In genomic region chr2:18676457-18676935, GRCm38 (mm10) we compare ENCODE assay signal across 7 mouse cellular contexts. TPM values are rescaled to one million over a fixed set of nuclear protein-coding genes. Genes with fewer than 3 reads are reported as not detected.
A peak's percentile ranks its signal among the peaks of the same experiment; 100 is the strongest.
DNase-seq lines count a peak whose midpoint lies in the region; ATAC-seq and TF ChIP-seq lines count a peak whose summit lies in the region.

No protein-coding gene starts in this region.

- peak overlapping the region; percentile 91 for H3K4me3 ChIP-seq in intestine, embryonic 16.5 days (ENCODE audit: low read length)
- peak overlapping the region; percentile 78 for H3K4me3 ChIP-seq in limb, embryonic 14.5 days (replicated peaks; ENCODE audit: low read length)
- peak overlapping the region; percentile 68 for H3K4me3 ChIP-seq in midbrain, embryonic 15.5 days

- 0% methylated on average over 23 of the region's 64 CpGs for WGBS in intestine, embryonic 16.5 days
- 0% methylated on average over 2 of the region's 64 CpGs for WGBS in limb, embryonic 14.5 days
- WGBS in midbrain, embryonic 15.5 days: 0% methylated on average over 20 of the region's 64 CpGs

- H3K36me3 ChIP-seq in intestine, embryonic 16.5 days (ENCODE audit: control insufficient read depth, insufficient read depth, low read length): no peaks in the 10 kb centered on the region
- no peaks in the 10 kb centered on the region for H3K36me3 ChIP-seq in limb, embryonic 14.5 days (ENCODE audit: control insufficient read depth, insufficient read depth, low read length)
- H3K36me3 ChIP-seq in midbrain, embryonic 15.5 days (replicated peaks): no peaks in the 10 kb centered on the region

- peak; percentile 87 for DNase-seq in adipocyte (ENCODE audit: low spot score)
- peak; percentile 83 to 91 for DNase-seq in cerebellum, postnatal 25 days
- DNase-seq in gastrocnemius, postnatal 10 days: peak; percentile 79
- peak; percentile 89 for DNase-seq in limb, embryonic 14.5 days (ENCODE audit: low spot score)
- peak; percentile 57 to 61 for DNase-seq in spleen, postnatal 36 days (ENCODE audit: low spot score in 2 of 2)

- ATAC-seq in intestine, embryonic 16.5 days: peak; percentile 84
- peak; percentile 92 for ATAC-seq in limb, embryonic 14.5 days (ENCODE audit: low FRiP score, low read depth)
- ATAC-seq in midbrain, embryonic 15.5 days (replicated peaks): peak; percentile 81

- no peak for TF ChIP-seq POLR2A in limb, embryonic 14.5 days (IDR thresholded peaks at IDR 0.05; ENCODE audit: borderline replicate concordance, extremely low read depth, insufficient read depth, insufficient read length)

- H3K4me2 ChIP-seq in intestine, embryonic 16.5 days (ENCODE audit: low read depth, low read length): peak overlapping the region; percentile 85
- peak overlapping the region; percentile 85 for H3K4me2 ChIP-seq in limb, embryonic 14.5 days (replicated peaks; ENCODE audit: low read depth, low read length, severe bottlenecking)
- peak overlapping the region; percentile 76 for H3K4me2 ChIP-seq in midbrain, embryonic 15.5 days

- no peaks in the 10 kb centered on the region for H3K9me3 ChIP-seq in intestine, embryonic 16.5 days (ENCODE audit: control insufficient read depth, low read length)
- H3K9me3 ChIP-seq in limb, embryonic 14.5 days (ENCODE audit: control insufficient read depth, low read length): no peaks in the 10 kb centered on the region
- no peaks in the 10 kb centered on the region for H3K9me3 ChIP-seq in midbrain, embryonic 15.5 days

- peaks cover 3% of the 10 kb centered on the region for H3K27me3 ChIP-seq in intestine, embryonic 16.5 days (replicated peaks; ENCODE audit: control insufficient read depth, insufficient read depth, low read length)
- peaks cover 20% of the 10 kb centered on the region for H3K27me3 ChIP-seq in limb, embryonic 14.5 days (ENCODE audit: control insufficient read depth, insufficient read depth, low read length)
- H3K27me3 ChIP-seq in midbrain, embryonic 15.5 days (replicated peaks): peaks cover 35% of the 10 kb centered on the region

- peaks cover 14% of the 10 kb centered on the region for H3K4me1 ChIP-seq in intestine, embryonic 16.5 days (ENCODE audit: control insufficient read depth, insufficient read depth, low read length)
- H3K4me1 ChIP-seq in limb, embryonic 14.5 days (ENCODE audit: control insufficient read depth, insufficient read depth, low read length): peaks cover 24% of the 10 kb centered on the region
- H3K4me1 ChIP-seq in midbrain, embryonic 15.5 days: peaks cover 45% of the 10 kb centered on the region

- peak overlapping the region; percentile 90 for H3K27ac ChIP-seq in intestine, embryonic 16.5 days (ENCODE audit: low read length)
- H3K27ac ChIP-seq in limb, embryonic 14.5 days (replicated peaks; ENCODE audit: low read depth, low read length): peak overlapping the region; percentile 90
- H3K27ac ChIP-seq in midbrain, embryonic 15.5 days: peak overlapping the region; percentile 98

- peak overlapping the region; percentile 89 for H3K9ac ChIP-seq in intestine, embryonic 16.5 days (ENCODE audit: low read depth, low read length)
- H3K9ac ChIP-seq in limb, embryonic 14.5 days (ENCODE audit: low read depth, low read length, severe bottlenecking): peak overlapping the region; percentile 93
- peak overlapping the region; percentile 97 for H3K9ac ChIP-seq in midbrain, embryonic 15.5 days

RNA-seq across cellular contexts. Expression of gene Bmi1, which starts 0.3 kb away (rescaled TPM):
- 10 to 100 TPM; 26.7 to 32.4 TPM for total RNA-seq in gastrocnemius, postnatal 10 days (2021)
- 12.0 and 12.5 TPM in 2 replicates for polyA plus RNA-seq in intestine, embryonic 16.5 days (2015; fragmentation: Nextera tagmentation; extraction: Ambion mirVana)
- polyA plus RNA-seq in limb, embryonic 14.5 days (2012; rRNA removed): 39.6 and 43.7 TPM in 2 replicates
- 28.5 and 34.0 TPM in 2 replicates for polyA plus RNA-seq in limb, embryonic 14.5 days (2014; fragmentation: Nextera tagmentation; extraction: Ambion mirVana)
- polyA plus RNA-seq in midbrain, embryonic 15.5 days (2015; fragmentation: Nextera tagmentation; extraction: Ambion mirVana): 22.0 and 25.0 TPM in 2 replicates

RNA-seq across cellular contexts. Expression of gene Commd3, which starts 4.3 kb away (rescaled TPM):
- 100 to 1,000 TPM; 124 to 130 TPM for total RNA-seq in gastrocnemius, postnatal 10 days (2021)
- 232 and 238 TPM in 2 replicates for polyA plus RNA-seq in intestine, embryonic 16.5 days (2015; fragmentation: Nextera tagmentation; extraction: Ambion mirVana)
- 116 and 146 TPM in 2 replicates for polyA plus RNA-seq in limb, embryonic 14.5 days (2012; rRNA removed)
- 233 and 244 TPM in 2 replicates for polyA plus RNA-seq in limb, embryonic 14.5 days (2014; fragmentation: Nextera tagmentation; extraction: Ambion mirVana)
- 179 and 185 TPM in 2 replicates for polyA plus RNA-seq in midbrain, embryonic 15.5 days (2015; fragmentation: Nextera tagmentation; extraction: Ambion mirVana)

RNA-seq across cellular contexts. Expression of gene Spag6, which starts 17.3 kb away (rescaled TPM):
- 1 to 10 TPM in 1 of 2 experiments, under 1 TPM in 1; 0.78 to 1.1 TPM for total RNA-seq in gastrocnemius, postnatal 10 days (2021)
- 0.07 TPM in 1 of 2 replicates, not detected in the other for polyA plus RNA-seq in intestine, embryonic 16.5 days (2015; fragmentation: Nextera tagmentation; extraction: Ambion mirVana)
- 0.03 and 0.48 TPM in 2 replicates for polyA plus RNA-seq in limb, embryonic 14.5 days (2012; rRNA removed)
- polyA plus RNA-seq in limb, embryonic 14.5 days (2014; fragmentation: Nextera tagmentation; extraction: Ambion mirVana): 0.15 TPM in 1 of 2 replicates, not detected in the other
- polyA plus RNA-seq in midbrain, embryonic 15.5 days (2015; fragmentation: Nextera tagmentation; extraction: Ambion mirVana): 0.14 and 0.17 TPM in 2 replicates

Comparison
In these comparisons a context has a peak if more than half of its experiments do, and no peak if none do; other contexts are left out.
1. Peak in every context shown above with its lines: DNase-seq, ATAC-seq, H3K4me3 ChIP-seq and H3K27ac ChIP-seq.